Mouse (Mus musculus) liver, postnatal 0 days (tissue): ENCODE measurements around the gene Tns4.

Experiments used
- CTCF ChIP-seq: sonication (generic); IDR thresholded peaks from 2 replicates; pipeline ENCODE4 v1.5.1; 2016; ENCODE audit warnings: antibody characterized with exemption, low read depth
- EP300 ChIP-seq: IDR thresholded peaks from 2 replicates; pipeline ENCODE4 v1.6.1; 2016; ENCODE audit warnings: antibody characterized with exemption, low read depth, mild to moderate bottlenecking

GRCm38 (mm10) chr11:99022384-99022933, 66.6 kb downstream of the Tns4 start:
- TF ChIP-seq CTCF, result no peak
- no peak for TF ChIP-seq EP300
